ENCODE assay signal across 15 mouse cellular contexts in genomic region chr14:17859790-17860385, GRCm38 (mm10).
A peak's percentile ranks its signal among the peaks of the same experiment; 100 is the strongest.
DNase-seq lines count a peak whose midpoint lies in the region; ATAC-seq and TF ChIP-seq lines count a peak whose summit lies in the region.
"Had no signal": no experiment of that assay in that cellular context is flagged by ENCODE, and none has a peak within 500 bp of the region (broad histone marks: within the 10 kb centered on the region; RNA-seq: fewer than 3 reads in every experiment).

No protein-coding gene starts in this region.

- H3K4me3 ChIP-seq in kidney, embryonic 16.5 days (ENCODE audit: low read length) = no peak overlapping the region
- H3K4me3 ChIP-seq in forebrain, postnatal 0 days (ENCODE audit: low read depth, low read length) = no peak overlapping the region
- H3K4me3 ChIP-seq in thymus, adult 2 months (ENCODE audit: control insufficient read depth, insufficient read depth, low read length) = no peak overlapping the region
- H3K4me3 ChIP-seq: limb, embryonic 12.5 days; megakaryocyte, embryonic 14.5 days; stomach, embryonic 15.5 days had no signal

- H3K9ac ChIP-seq in kidney, embryonic 16.5 days (replicated peaks; ENCODE audit: low read length) = no peak overlapping the region
- no peak overlapping the region for H3K9ac ChIP-seq in forebrain, postnatal 0 days
- H3K9ac ChIP-seq: limb, embryonic 12.5 days; stomach, embryonic 15.5 days had no signal

- ATAC-seq in kidney, embryonic 16.5 days (ENCODE audit: low FRiP score, low TSS enrichment) = no peak
- ATAC-seq in forebrain, postnatal 0 days = no peak
- ATAC-seq: forebrain, embryonic 16.5 days had no signal

- no peak for TF ChIP-seq CTCF in forebrain, postnatal 0 days (IDR thresholded peaks at IDR 0.05; ENCODE audit: low read depth)
- TF ChIP-seq CTCF in thymus, adult 2 months (IDR thresholded peaks at IDR 0.05; ENCODE audit: borderline replicate concordance, control insufficient read depth, extremely low read depth, insufficient read depth, low read length, poor library complexity) = no peak

- WGBS in kidney, embryonic 16.5 days = 63% methylated on average over 5 of the region's 5 CpGs
- WGBS in forebrain, postnatal 0 days = 83% methylated on average over 5 of the region's 5 CpGs
- 91% methylated on average over 5 of the region's 5 CpGs for WGBS in thymus, adult 2 months

- no peaks in the 10 kb centered on the region for H3K9me3 ChIP-seq in kidney, embryonic 16.5 days (ENCODE audit: low read length)
- no peaks in the 10 kb centered on the region for H3K9me3 ChIP-seq in forebrain, postnatal 0 days (ENCODE audit: low read length)
- H3K9me3 ChIP-seq: limb, embryonic 12.5 days; megakaryocyte, embryonic 14.5 days; stomach, embryonic 15.5 days had no signal

- DNase-seq in kidney, adult 18-20 months = peak; percentile 51
- DNase-seq in adrenal gland, adult 18-20 months (ENCODE audit: low spot score in 2 of 2) = peak; percentile 30 to 51
- peak; percentile 62 for DNase-seq in adrenal gland, postnatal 14 days
- peak; percentile 80 for DNase-seq in cerebellum, adult 9-11 months
- no peak for DNase-seq in forebrain, postnatal 0 days
- DNase-seq in thymus, adult 2 months = no peak
- no peak for DNase-seq in Muller cell, postnatal 12 days (ENCODE audit: inconsistent ontology term)
- DNase-seq: lung, adult 18-20 months; right cerebral cortex, postnatal 4 days; thymus, postnatal 4 days had no signal

- no peak overlapping the region for H3K4me2 ChIP-seq in kidney, embryonic 16.5 days (replicated peaks; ENCODE audit: low read depth, low read length)
- H3K4me2 ChIP-seq in forebrain, postnatal 0 days (ENCODE audit: low read depth) = no peak overlapping the region
- H3K4me2 ChIP-seq: limb, embryonic 12.5 days; stomach, embryonic 15.5 days had no signal

- no peak for TF ChIP-seq POLR2A in thymus, adult 2 months (IDR thresholded peaks at IDR 0.05; ENCODE audit: control insufficient read depth, extremely low read depth, insufficient read depth, low read length, poor library complexity)

- H3K36me3 ChIP-seq in kidney, embryonic 16.5 days (ENCODE audit: insufficient read depth, low read length) = no peaks in the 10 kb centered on the region
- no peaks in the 10 kb centered on the region for H3K36me3 ChIP-seq in forebrain, postnatal 0 days (ENCODE audit: insufficient read depth)
- no peaks in the 10 kb centered on the region for H3K36me3 ChIP-seq in thymus, adult 2 months (ENCODE audit: control insufficient read depth, insufficient read depth, low read length)
- H3K36me3 ChIP-seq: limb, embryonic 12.5 days; stomach, embryonic 15.5 days had no signal

- H3K4me1 ChIP-seq in kidney, embryonic 16.5 days (ENCODE audit: insufficient read depth, low read length) = no peaks in the 10 kb centered on the region
- no peaks in the 10 kb centered on the region for H3K4me1 ChIP-seq in forebrain, postnatal 0 days (ENCODE audit: insufficient read depth)
- no peaks in the 10 kb centered on the region for H3K4me1 ChIP-seq in thymus, adult 2 months (replicated peaks; ENCODE audit: control insufficient read depth, insufficient read depth, low read length)
- H3K4me1 ChIP-seq: limb, embryonic 12.5 days; megakaryocyte, embryonic 14.5 days; stomach, embryonic 15.5 days had no signal

- H3K27ac ChIP-seq in kidney, embryonic 16.5 days (ENCODE audit: low read length) = no peak overlapping the region
- no peak overlapping the region for H3K27ac ChIP-seq in forebrain, postnatal 0 days (ENCODE audit: low read depth, low read length)
- H3K27ac ChIP-seq in thymus, adult 2 months (ENCODE audit: control insufficient read depth, insufficient read depth, low read length) = no peak overlapping the region
- H3K27ac ChIP-seq: limb, embryonic 12.5 days; stomach, embryonic 15.5 days had no signal

- no peaks in the 10 kb centered on the region for H3K27me3 ChIP-seq in kidney, embryonic 16.5 days (ENCODE audit: insufficient read depth, low read length)
- no peaks in the 10 kb centered on the region for H3K27me3 ChIP-seq in forebrain, postnatal 0 days (ENCODE audit: insufficient read depth, low read length)
- no peaks in the 10 kb centered on the region for H3K27me3 ChIP-seq in thymus, adult 2 months (ENCODE audit: control insufficient read depth, insufficient read depth, low read length)
- H3K27me3 ChIP-seq: limb, embryonic 12.5 days; megakaryocyte, embryonic 14.5 days; stomach, embryonic 15.5 days had no signal

Comparison
In these comparisons a context has a peak if more than half of its experiments do, and no peak if none do; other contexts are left out.
1. DNase-seq: peak in kidney, adult 18-20 months (single experiment), adrenal gland, adult 18-20 months (2 of 2), adrenal gland, postnatal 14 days (single experiment) and cerebellum, adult 9-11 months (single experiment); none in forebrain, postnatal 0 days (single experiment), thymus, adult 2 months (single experiment) and Muller cell, postnatal 12 days (single experiment).